Mouse (Mus musculus): Measurements from ENCODE around the gene Hpf1. TPM values are rescaled to one million over a fixed set of nuclear protein-coding genes. Genes with fewer than 3 reads are reported as not detected.

The Hpf1 gene
- total and polyA plus RNA-seq, 3 experiments, result 7.8 to 16.0 (median 15.5) TPM

DNA sequence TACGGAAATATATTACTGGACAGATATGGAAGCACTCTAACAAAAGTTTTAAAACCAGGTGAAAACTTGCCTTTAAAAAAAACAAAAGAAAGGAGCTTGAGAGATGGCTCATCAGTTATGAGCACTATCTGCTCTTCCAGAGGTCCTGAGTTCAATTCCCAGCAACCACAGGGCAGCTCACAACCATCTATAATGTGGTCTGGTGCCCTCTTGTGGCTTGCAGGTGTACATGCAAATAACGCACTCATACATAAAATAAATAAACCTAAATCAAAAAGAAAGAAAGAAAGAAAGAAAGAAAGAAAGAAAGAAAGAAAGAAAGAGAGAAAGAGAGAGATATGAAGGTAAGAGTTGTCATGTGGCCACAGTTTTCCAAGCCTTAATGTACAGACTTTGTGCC lies 52.6 kb downstream of the Hpf1 start:
- intact Hi-C loops (cut with DNase I), result no loop called here
- TF ChIP-seq EP300 (IDR thresholded peaks at IDR 0.05; ENCODE audit: insufficient read depth, low read depth, low read length) (no peak), CTCF (IDR thresholded peaks at IDR 0.05) (peak; percentile 54), POLR2A (IDR thresholded peaks at IDR 0.05; ENCODE audit: insufficient read depth, low read depth, low read length) (no peak)
- no peaks in the 10 kb centered on the region for H3K27me3 ChIP-seq (ENCODE audit: control insufficient read depth, insufficient read depth, low read length)
- no peaks in the 10 kb centered on the region for H3K79me2 ChIP-seq (replicated peaks; ENCODE audit: control insufficient read depth, insufficient read depth, low read length)
- 94% methylated on average over 2 of the region's 2 CpGs for WGBS
- H3K9ac ChIP-seq (ENCODE audit: low read depth, low read length), result no peak overlapping the region
- H3K4me1 ChIP-seq (ENCODE audit: control insufficient read depth, insufficient read depth, low read length), result peaks cover 1% of the 10 kb centered on the region; the same call in 1 of the 2 replicates
- H3K27ac ChIP-seq, result no peak overlapping the region
- H3K4me3 ChIP-seq, result no peak overlapping the region
- H3K36me3 ChIP-seq (ENCODE audit: control insufficient read depth, insufficient read depth, low read length), result peaks cover 3% of the 10 kb centered on the region; the same call in 1 of the 2 replicates
- no peak for DNase-seq

GRCm38 (mm10) chr8:60947503-60947902 lies 57.3 kb downstream of the Hpf1 start:
- no peaks in the 10 kb centered on the region for H3K27me3 ChIP-seq (ENCODE audit: control insufficient read depth, insufficient read depth, low read length)
- peaks cover 6% of the 10 kb centered on the region for H3K4me1 ChIP-seq (ENCODE audit: control insufficient read depth, insufficient read depth, low read length)
- DNase-seq, result no peak
- H3K36me3 ChIP-seq (ENCODE audit: control insufficient read depth, insufficient read depth, low read length), result peaks cover 14% of the 10 kb centered on the region
- H3K9ac ChIP-seq (ENCODE audit: low read depth, low read length), result no peak overlapping the region
- intact Hi-C loops (cut with DNase I), result no loop called here
- H3K4me3 ChIP-seq, result no peak overlapping the region
- TF ChIP-seq CTCF (IDR thresholded peaks at IDR 0.05), result no peak
- TF ChIP-seq POLR2A (IDR thresholded peaks at IDR 0.05; ENCODE audit: insufficient read depth, low read depth, low read length), result no peak
- no peak for TF ChIP-seq EP300 (IDR thresholded peaks at IDR 0.05; ENCODE audit: insufficient read depth, low read depth, low read length)
- H3K27ac ChIP-seq, result no peak overlapping the region
- H3K79me2 ChIP-seq (replicated peaks; ENCODE audit: control insufficient read depth, insufficient read depth, low read length), result no peaks in the 10 kb centered on the region; the same call in 1 of the 2 replicates

GRCm38 (mm10) chr8:60949859-60950258 lies 59.6 kb downstream of the Hpf1 start:
- H3K4me1 ChIP-seq (ENCODE audit: control insufficient read depth, insufficient read depth, low read length), result peaks cover 6% of the 10 kb centered on the region
- H3K36me3 ChIP-seq (ENCODE audit: control insufficient read depth, insufficient read depth, low read length), result peaks cover 13% of the 10 kb centered on the region
- peak overlapping the region; percentile 5 for H3K27ac ChIP-seq
- intact Hi-C loops (cut with DNase I), result no loop called here
- peak overlapping the region; percentile 34; the same call in 1 of the 2 replicates for H3K9ac ChIP-seq (ENCODE audit: low read depth, low read length)
- no peaks in the 10 kb centered on the region for H3K27me3 ChIP-seq (ENCODE audit: control insufficient read depth, insufficient read depth, low read length)
- no peak for DNase-seq
- TF ChIP-seq EP300 (IDR thresholded peaks at IDR 0.05; ENCODE audit: insufficient read depth, low read depth, low read length), result no peak
- H3K4me3 ChIP-seq, result no peak overlapping the region
- H3K79me2 ChIP-seq (replicated peaks; ENCODE audit: control insufficient read depth, insufficient read depth, low read length), result no peaks in the 10 kb centered on the region; the same call in 1 of the 2 replicates
- 52% methylated on average over 4 of the region's 4 CpGs for WGBS

- TF ChIP-seq CTCF (IDR thresholded peaks at IDR 0.05), result no peak
- TF ChIP-seq POLR2A (IDR thresholded peaks at IDR 0.05; ENCODE audit: insufficient read depth, low read depth, low read length), result no peak
- TF ChIP-seq EP300 (IDR thresholded peaks at IDR 0.05; ENCODE audit: insufficient read depth, low read depth, low read length), result no peak
- Histone ChIP-seq H3K36me3 (ENCODE audit: control insufficient read depth, insufficient read depth, low read length) (peaks cover 13% of the 10 kb centered on the region), H3K4me3 (no peak overlapping the region), H3K27ac (no peak overlapping the region), H3K9ac (ENCODE audit: low read depth, low read length) (no peak overlapping the region), H3K27me3 (ENCODE audit: control insufficient read depth, insufficient read depth, low read length) (no peaks in the 10 kb centered on the region), H3K4me1 (ENCODE audit: control insufficient read depth, insufficient read depth, low read length) (peaks cover 6% of the 10 kb centered on the region), H3K79me2 (replicated peaks; ENCODE audit: control insufficient read depth, insufficient read depth, low read length) (peaks cover under 1% of the 10 kb centered on the region; the same call in 1 of the 2 replicates)
- no peak for DNase-seq
- 62% methylated on average over 4 of the region's 4 CpGs for WGBS
- intact Hi-C loops (cut with DNase I), result no loop called here
These were observed 61.1 kb downstream of the Hpf1 start for GRCm38 (mm10) chr8:60951271-60951670.

DNA sequence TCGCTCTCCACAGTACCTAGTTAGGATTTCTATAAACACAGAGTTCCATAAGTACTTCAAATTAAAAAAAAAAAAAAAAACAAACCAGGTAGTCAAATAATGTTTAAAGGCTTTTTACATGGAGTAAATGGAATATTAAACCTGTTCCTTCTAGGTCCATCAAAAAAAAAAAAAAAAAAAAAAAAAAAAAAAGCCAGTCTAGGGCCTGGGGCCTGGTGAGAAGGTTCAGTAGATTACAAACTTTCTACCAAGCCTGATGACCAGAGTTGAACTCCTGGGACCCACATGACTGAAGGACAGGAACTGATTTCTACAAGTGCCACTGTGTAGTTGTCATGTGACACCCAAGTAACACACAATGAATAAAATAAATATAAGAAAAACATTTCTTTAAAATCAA lies 61.5 kb downstream of the Hpf1 start:
- no peaks in the 10 kb centered on the region for H3K27me3 ChIP-seq (ENCODE audit: control insufficient read depth, insufficient read depth, low read length)
- no peak for TF ChIP-seq POLR2A (IDR thresholded peaks at IDR 0.05; ENCODE audit: insufficient read depth, low read depth, low read length)
- no peak for TF ChIP-seq CTCF (IDR thresholded peaks at IDR 0.05)
- TF ChIP-seq EP300 (IDR thresholded peaks at IDR 0.05; ENCODE audit: insufficient read depth, low read depth, low read length), result no peak

DNA sequence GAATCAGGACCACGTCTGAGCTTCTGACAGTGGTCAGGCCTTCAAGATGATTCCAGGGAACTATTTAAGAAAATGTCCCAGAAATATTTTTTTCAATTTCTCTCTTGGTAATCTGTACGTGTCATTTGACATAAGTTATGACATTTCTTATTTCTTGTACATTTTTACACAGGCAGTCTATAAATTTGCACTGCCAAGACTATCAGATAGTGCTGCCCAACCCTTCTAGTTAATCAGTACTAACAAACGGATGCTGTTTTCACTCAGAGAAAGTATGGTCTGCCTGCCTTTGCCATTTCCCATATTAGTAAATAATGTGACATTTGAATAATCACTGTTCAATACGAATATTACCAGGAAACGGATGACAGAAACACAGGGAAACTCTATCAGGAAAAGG lies 62.6 kb downstream of the Hpf1 start:
- H3K4me3 ChIP-seq, result peak overlapping the region; percentile 60
- H3K27ac ChIP-seq, result peak overlapping the region; percentile 85
- peak overlapping the region; percentile 30; the same call in 1 of the 2 replicates for H3K9ac ChIP-seq (ENCODE audit: low read depth, low read length)

More for the DNA sequence above, 61.5 kb downstream of the Hpf1 start:
- Histone ChIP-seq H3K4me1 (ENCODE audit: control insufficient read depth, insufficient read depth, low read length) (peaks cover 6% of the 10 kb centered on the region), H3K9ac (ENCODE audit: low read depth, low read length) (no peak overlapping the region), H3K79me2 (replicated peaks; ENCODE audit: control insufficient read depth, insufficient read depth, low read length) (peaks cover 1% of the 10 kb centered on the region; the same call in 1 of the 2 replicates), H3K36me3 (ENCODE audit: control insufficient read depth, insufficient read depth, low read length) (peaks cover 13% of the 10 kb centered on the region), H3K27ac (peak overlapping the region; percentile 85; the same call in 1 of the 2 replicates), H3K4me3 (no peak overlapping the region)
- 88% methylated on average over 1 of the region's 1 CpGs for WGBS
- no peak for DNase-seq
- intact Hi-C loops (cut with DNase I), result no loop called here

More for the DNA sequence above, 62.6 kb downstream of the Hpf1 start:
- TF ChIP-seq CTCF (IDR thresholded peaks at IDR 0.05) (no peak), EP300 (IDR thresholded peaks at IDR 0.05; ENCODE audit: insufficient read depth, low read depth, low read length) (no peak), POLR2A (IDR thresholded peaks at IDR 0.05; ENCODE audit: insufficient read depth, low read depth, low read length) (no peak)
- Histone ChIP-seq H3K79me2 (replicated peaks; ENCODE audit: control insufficient read depth, insufficient read depth, low read length) (peaks cover 1% of the 10 kb centered on the region; the same call in 1 of the 2 replicates), H3K36me3 (ENCODE audit: control insufficient read depth, insufficient read depth, low read length) (peaks cover 13% of the 10 kb centered on the region), H3K27me3 (ENCODE audit: control insufficient read depth, insufficient read depth, low read length) (no peaks in the 10 kb centered on the region), H3K4me1 (ENCODE audit: control insufficient read depth, insufficient read depth, low read length) (peaks cover 5% of the 10 kb centered on the region)
- intact Hi-C loops (cut with DNase I), result no loop called here
- 29% methylated on average over 5 of the region's 5 CpGs for WGBS
- DNase-seq, result no peak
